Mouse (Mus musculus) spleen, embryonic (tissue): ENCODE measurements around the gene Rapgef4.

Source experiments
- CTCF ChIA-PET: fragments of 350-600 bp; sonication (Branson Sonifier 250); formaldehyde crosslinking; loops from one replicate; lab custom pipeline; 2022; lab: Charles Lee

Gene Rapgef4

DNA sequence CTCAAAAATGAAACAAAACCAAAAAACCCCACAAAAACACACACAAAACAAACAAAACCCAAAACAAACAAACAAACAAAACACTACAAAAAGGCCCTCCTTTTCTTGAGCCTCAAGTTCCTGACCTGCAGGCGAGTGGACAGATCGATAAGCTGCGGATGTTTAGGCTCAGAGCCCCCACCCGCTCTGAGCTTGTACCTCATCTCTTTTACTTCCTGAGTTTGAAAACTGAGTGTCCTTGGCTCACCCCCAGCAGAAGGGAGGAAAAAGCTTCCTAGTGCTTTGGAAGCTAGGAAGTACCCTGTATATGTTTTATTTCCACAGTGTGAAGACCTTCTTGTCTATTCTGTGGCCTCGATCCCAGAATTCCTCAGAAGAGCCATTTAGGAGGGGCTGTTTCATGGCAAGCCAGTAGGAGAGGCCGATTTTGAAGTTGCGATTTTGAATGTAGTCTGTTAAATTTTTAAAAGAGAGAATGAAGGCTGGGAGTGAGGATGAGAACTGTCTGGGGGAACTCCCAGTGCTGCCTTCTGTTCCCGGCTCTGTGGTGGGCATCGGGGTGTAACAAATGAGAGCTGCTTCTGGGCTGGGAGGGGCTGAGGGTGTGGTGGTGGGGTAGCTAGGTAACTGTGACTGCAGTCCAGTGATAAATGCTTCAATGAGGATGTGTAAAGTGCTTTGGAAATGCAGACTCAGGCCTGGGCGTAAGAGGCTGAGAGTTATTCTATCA is 2.0 kb downstream of the Rapgef4 start:
- CTCF ChIA-PET = no interaction called here

DNA sequence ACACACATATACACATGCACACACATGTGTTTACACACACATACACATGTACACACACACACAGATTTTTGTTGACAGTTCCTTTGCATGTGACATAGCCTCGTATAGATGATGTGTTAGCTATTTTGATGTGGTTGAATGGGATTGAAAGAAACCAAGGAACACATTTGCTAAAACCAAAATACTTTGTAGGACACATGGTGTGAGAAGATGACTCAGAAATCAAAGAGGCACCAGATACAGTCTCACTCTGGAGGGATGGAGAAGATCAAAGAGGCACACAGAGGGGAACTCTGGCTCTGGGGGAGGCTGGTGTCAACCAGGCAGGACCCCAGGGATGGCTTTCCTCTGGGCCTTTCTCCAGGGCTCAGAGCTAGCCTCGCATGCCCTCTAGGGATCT is 4.7 kb downstream of the Rapgef4 start:
- CTCF ChIA-PET = no interaction called here

DNA sequence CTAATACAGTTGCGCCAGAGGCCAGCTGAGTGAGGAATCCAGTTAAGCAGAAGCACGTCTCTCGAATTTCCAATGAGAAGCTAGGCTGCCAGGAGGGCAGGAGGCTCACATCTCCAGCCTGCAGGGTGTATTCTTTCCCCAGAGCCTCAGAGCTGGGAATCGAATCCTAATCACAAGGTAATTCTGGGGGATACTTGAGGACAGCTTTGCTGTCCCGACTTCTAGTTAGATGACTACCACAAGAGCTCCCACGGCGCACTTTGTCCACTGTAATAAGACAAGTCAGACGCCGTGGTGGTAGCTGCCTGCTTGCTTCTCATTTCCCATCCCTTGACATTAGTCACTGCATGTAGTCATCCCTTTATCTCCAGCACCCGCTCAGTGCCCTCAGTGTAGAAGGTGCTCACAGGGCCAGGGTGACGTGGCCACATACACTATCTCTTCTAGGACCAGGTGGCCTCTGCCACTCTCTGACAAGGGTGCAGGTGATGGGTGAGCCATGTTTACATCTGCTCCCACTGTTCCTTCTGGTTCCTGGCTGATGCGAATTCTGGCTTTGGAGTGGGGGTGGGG is 5.3 kb downstream of the Rapgef4 start:
- CTCF ChIA-PET = no interaction called here

DNA sequence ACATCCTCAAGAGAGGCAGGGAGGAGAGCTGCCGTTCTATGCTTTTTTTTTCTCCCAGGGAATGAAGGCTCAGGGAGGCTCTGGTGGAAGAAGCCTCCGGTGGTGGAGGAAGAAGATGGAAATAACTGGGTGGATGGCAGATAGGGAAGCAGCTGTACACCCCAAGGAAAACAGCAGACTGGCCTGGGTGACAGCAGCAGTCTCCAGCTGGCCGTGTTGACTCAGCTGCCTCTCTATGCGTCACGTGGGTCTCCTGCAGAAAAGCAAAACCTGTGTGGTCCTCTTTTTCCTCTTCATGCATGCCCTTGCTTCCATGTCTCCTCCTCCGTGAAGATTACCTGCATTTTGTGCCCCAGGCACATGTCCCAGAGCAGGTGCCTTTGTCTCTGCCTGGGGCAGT is 7.5 kb downstream of the Rapgef4 start:
- CTCF ChIA-PET = no interaction called here

DNA sequence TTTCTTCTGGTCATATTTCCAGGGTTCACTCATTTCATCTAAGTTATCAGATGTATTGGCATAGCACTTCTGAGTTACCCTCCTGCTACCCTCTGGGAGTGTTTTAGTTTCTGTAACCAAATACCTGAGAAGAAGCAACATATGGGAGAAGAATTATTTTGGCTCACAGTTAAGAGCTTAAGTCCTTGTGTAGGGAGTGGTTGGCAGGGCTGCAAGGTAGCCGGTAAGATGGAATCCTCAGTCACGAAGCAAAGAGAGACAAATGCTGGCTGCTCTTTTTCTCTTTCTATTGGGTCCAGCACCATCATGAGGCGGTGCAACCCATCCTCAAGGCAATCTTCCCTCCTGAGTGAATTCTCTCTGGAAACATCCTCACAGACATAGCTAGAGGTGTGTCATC is 11.1 kb downstream of the Rapgef4 start:
- CTCF ChIA-PET = no interaction called here

DNA sequence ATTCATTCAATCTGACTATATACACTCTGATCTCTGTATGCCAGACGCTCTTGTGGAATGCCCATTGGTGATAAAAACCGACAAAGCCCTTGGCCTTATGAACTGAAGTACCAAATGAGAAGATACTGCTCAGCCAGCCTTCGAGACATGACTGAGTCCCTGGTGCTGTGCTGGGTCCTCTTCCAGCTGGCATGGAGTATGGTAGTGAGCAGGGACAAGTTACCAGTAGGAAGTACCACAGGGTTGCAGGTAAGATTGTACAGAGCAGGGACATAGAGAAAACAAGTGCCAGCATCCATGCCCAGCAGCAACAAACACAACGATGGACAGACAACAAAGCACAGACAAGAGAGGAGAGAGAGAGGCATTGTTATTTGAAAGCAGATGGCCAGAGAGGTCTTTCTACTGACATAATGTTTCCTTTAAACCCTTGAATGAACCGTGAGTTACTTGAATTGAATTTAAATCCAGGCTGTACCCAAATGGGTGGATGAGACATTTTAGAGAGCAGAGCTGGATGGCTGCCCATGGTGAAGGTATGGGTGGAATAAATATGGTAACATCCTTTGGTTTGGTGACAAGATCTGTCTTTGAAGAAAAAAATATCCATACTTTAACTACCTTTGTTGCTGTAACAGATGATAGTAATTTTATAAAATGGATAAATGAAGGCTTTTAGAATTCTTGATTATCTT is 12.8 kb downstream of the Rapgef4 start:
- CTCF ChIA-PET = no interaction called here

DNA sequence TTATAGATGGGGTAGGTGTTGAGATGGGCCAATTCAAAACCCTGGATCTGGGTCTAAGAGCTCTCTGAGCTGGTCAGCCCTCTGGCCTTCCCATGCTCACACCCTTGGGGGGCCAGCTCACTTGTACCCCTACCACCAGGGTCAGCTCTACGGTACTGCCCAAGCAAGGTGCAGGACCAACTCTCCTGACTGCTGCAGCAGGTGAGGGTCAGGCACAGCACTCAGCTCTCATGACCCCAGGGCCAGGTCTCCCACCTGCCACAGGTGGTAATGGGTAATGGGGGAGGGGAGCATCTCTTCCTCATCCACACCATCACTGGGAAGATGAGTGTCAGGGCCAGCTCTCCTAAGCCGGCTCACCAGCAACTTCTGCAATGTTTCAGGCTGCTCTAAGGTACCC is 17.5 kb downstream of the Rapgef4 start:
- CTCF ChIA-PET = no interaction called here

DNA sequence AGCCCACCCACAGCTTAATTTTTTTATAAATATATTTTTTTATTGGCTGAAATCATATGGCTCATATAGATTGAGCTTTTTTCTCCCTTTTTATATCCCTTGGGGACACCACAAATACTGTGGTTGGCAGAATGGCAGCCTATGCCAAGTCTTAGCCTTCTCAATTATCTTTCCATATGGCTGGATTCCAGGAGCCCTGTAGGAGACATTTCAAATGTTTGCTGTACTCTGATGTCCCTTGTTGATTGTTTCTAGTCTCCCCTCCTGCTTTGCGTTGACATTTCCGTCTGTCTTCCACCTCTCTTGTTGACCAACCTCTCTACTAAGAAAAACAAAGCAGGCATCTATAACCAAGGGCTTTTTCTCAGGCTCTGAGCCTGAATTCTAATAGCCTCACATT is 19.1 kb downstream of the Rapgef4 start:
- CTCF ChIA-PET = no interaction called here

DNA sequence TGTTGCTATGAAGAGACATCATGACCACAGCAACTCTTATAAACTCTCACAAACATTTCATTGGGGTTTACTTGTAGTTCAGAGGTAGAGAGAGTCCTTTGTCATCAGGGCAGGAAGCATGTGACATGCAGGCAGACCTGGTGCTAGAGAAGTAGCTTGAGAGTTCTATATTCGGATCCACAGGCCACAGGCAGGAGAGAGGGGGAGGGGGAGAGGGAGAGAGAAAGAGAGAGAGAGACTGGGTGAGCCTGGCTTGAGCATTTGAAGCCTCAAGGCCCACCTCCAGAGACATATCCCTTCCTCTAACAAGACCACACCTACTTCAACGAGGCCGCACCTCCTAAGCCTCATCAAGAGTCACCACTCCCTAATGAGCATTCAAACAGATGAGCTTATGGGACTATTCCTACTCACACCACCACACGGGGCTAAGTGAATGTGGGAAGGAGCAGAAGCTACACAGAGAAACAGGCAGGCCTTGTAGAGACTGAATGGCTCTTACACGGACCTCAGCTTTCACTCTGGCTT is 21.9 kb downstream of the Rapgef4 start:
- CTCF ChIA-PET = no interaction called here

DNA sequence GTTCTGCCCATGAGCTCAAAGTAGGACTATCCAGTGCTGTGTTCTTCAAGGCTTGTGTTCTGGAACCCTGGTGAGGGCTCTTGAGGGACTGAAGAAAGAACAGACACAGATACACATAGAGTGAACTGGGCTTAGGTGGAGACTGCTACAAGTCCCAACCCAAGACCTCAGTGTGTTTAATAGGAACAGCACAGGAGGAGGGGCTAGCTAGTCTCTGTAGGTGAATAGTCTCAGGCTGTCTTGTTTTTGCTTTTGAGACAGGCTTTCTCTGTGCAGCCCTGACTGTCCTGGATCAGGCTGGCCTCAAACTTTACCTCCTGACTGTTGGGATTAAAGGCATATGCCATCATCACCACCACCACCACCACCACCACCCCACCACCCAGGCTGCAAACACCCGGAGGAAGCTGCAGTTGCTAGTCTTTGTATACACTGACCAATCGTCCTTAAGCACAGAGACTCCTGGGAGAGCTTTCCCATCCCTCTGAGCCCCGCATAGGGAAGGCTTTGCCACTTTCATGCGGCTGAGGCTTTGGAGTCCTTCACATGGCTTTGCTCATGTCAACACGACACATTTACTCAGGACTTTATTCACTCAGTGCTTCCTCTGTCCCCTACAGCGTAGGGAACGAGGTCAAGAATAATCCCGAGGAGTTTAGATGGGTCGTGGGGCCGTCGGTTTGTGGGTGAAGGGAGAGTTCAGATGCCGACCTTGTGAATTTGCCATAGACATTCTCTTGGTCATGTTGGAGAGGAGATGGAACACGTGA is 22.9 kb downstream of the Rapgef4 start:
- CTCF ChIA-PET = no interaction called here

DNA sequence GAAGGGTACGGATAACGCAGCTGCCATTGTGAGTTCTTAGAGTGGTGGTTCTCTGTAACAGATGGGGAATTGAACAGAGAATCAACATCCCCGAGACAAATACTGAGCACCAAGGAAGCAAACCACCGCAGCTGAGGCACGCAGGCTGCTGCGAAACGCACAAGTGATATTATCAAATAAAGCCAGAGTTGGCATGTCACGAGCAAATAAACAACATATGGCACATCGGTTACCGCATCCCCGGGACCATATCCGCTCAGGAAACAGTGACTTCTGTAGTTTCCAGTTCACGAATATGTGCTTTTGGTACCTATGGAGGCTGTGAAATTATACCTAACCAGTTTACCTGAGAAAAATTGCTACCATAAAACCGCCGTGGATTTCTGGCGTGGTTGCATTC is 24.0 kb downstream of the Rapgef4 start:
- CTCF ChIA-PET = no interaction called here

DNA sequence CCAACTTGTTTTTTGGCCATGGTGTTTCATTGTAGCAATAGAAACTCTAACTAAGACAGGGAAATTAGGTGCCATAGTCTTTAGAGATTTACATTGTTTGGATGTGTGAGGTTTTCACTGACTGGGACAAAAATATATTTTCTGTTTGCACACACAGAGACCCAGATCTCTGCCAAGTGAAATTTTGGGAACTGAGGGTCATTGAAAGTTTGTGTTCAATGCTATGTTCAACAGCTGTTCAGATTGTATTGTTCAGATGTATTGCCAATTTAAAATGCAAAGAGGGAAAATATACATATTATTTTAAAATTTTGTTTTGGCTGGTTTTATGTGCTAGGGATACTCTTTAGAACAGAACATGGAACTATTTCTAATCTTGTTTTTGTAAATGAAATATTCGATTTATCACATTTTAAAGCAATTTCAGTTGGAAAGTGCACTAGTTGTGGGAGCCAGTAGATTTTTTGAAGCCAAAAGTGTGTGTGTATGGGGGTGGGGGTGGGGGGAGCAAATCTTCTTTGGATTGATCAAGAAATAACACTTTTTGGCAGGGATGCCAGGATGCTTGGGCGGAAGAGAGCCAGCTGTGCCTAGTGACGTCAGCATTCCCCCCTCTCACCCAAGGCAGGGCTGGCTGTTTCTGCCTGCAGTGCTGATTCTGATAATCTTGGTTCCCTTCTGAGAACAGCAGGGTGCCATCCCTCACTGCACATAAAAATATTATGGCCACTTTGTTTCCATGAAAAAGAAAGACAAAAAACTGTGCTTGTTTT is 28.6 kb downstream of the Rapgef4 start:
- CTCF ChIA-PET = interaction anchor here (0.7 kb wide), 1 partner anchor 679 kb away, joined by 5 read pairs; no protein-coding TSS in a partner anchor

DNA sequence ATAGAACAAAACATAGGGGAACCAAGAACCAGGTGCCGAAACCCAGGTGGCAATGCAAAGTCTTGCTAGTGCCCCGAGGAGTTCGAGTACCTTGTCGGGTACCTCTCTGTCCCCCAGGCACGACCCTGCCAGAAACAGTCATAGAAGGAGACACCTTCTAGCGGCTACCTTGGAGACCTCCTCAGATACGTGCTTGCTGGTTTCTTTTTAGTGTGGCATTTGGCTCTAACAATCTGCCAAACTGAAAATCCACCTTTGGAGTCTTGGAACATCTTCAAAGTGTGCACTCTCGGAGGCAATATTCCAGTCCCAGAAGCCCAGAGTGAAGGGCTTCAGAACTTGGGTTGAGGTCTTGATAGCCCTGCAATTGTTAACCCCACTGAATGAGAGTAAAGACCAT is 34.3 kb downstream of the Rapgef4 start:
- CTCF ChIA-PET = no interaction called here

DNA sequence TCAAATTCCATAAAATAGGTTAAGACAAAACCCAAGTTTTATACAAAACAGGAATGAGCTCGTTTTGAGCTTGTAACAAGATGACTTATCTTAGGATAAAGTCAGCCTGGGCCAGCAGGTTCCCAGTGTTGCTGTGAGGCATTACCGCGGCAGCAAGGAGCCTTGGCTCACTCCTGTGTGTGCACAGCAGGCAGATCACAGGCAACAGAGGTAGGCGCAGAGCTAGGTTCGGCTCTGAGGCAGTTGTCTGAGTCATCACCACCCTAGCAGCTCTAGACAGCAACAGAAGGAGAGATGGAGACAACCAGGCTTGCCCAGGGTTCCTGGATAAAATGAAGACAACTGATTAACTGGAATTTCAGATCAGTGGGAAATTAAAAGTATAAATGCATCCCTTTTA is 35.0 kb downstream of the Rapgef4 start:
- CTCF ChIA-PET = no interaction called here

DNA sequence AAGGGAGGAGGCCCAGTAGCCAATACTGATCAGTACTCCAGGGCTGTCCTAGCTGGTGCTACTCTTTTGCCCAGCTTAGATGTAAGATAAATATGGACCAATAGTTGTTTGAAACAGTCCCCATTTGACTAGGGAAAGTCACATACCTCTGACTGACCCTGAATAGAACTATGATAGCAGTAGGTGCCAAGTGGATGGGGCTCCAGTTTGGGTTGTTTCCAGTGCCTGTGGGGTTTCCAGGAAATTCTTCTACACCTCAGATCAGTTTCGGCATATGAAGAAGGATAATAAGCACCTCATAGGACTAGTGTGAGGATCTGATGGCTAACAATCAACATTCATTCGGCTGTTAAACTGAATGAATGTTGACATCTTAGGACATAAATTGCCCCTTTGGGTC is 36.1 kb downstream of the Rapgef4 start:
- CTCF ChIA-PET = no interaction called here

DNA sequence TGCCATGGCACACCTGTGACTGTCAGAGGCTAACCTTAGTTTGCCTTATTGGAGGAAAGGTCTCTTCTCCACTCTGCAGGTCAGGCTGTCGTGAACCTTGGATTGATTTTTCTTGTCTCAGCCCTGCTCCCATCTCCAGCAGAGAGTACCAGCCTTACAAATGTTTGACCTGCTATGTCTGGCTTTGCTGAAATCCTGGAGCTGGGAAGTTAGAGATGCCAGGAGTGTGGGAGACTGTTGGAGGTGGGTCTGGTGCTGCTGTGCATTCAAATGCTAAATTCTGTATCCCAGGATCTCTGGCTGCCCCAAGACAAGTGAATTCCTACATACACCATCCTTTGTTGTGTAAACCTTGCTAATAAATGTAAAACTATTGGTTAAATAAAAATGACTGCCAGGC is 37.7 kb downstream of the Rapgef4 start:
- CTCF ChIA-PET = no interaction called here

DNA sequence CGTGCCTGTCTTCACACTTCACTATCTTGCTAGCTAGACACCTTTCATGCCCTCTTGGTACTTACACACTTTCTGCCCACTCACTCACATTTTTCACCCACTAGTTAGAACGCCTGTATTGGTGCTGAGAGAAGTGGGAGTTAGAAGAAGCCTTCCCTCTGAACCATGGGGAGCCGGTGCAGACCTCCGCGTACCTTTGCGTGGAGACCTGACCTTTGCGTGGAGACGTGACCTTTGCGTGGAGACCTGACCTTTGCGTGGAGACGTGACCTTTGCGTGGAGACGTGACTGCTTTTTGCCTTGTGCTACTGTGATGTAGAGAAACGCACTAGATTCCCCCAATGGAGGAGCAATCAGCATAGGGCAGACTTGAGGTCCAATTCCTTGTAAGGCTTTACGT is 39.7 kb downstream of the Rapgef4 start:
- CTCF ChIA-PET = no interaction called here

DNA sequence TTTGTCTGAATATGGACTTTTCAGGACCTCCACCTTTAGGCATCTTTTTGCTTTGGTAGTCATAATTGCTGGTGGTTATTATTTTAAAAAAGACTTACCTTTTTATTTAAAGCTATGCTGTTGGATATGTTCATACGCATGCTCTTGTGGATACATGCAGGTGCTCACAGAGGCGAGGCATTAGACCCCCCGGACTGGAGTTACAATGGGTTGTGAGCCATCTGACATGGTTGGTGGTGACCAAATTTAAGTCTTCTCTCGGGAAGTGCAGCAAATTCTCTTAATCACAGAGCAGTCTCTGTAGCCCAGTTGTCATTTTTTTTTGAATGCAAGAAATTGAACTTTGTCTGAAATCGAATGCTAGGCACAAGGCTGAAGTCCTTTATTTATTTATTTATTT is 40.4 kb downstream of the Rapgef4 start:
- CTCF ChIA-PET = no interaction called here

DNA sequence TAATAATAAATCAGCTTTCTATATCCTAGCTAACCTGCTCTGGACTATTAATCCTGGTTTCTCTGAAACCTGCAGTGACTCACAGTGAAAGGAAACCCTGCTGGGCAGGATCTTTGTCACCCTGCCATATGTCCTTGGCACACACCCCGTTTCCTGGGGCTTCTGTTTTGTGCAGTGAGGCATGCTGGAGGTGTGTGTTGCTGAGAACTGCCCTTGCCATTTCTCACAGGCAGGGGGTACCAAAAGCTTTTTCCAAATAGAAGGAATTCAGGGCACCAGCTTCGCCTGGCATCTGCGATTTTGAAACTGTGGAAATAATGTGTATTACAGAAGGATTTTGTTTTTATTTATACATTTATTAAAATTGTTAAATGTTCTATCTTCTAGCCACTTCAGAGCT is 40.8 kb downstream of the Rapgef4 start:
- CTCF ChIA-PET = no interaction called here

DNA sequence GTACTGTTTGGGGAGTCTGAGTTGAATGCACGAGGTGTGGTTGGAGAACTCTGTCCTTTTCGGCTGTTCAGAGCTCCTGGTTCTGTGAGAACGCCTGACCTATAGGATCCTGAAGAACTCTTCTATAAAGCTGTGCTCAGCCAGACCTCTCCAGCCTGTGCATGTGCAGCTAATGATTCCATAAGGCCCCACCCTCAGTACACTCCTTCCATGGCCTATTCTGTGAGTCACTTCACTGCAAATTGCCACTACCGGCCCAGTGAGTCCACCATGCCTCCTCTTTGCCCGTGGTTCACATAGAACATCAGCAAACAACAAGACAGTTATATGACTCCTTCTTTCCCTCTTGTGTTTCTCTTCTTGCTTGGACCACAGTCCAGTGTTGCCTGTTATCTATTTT is 42.8 kb downstream of the Rapgef4 start:
- CTCF ChIA-PET = no interaction called here

DNA sequence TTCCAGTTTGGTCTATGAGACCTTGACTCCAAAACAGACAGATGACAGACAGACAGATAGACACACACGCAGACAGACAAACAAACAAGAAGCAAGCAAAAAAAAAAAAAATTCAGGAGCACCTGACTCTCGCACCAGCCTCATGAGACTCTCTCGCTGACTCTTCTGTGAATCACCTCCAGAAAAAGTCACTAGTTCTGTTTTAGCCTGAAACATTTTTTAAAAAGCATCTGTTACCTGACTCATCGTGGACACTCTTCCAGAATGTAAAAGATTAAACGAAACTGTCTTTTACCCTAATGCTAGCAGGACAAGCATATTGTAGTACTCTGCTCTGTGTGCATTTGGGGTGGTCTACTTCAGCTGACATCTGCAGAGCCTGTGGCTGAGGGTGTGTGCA is 44.6 kb downstream of the Rapgef4 start:
- CTCF ChIA-PET = no interaction called here
